In the genomic region with DNA sequence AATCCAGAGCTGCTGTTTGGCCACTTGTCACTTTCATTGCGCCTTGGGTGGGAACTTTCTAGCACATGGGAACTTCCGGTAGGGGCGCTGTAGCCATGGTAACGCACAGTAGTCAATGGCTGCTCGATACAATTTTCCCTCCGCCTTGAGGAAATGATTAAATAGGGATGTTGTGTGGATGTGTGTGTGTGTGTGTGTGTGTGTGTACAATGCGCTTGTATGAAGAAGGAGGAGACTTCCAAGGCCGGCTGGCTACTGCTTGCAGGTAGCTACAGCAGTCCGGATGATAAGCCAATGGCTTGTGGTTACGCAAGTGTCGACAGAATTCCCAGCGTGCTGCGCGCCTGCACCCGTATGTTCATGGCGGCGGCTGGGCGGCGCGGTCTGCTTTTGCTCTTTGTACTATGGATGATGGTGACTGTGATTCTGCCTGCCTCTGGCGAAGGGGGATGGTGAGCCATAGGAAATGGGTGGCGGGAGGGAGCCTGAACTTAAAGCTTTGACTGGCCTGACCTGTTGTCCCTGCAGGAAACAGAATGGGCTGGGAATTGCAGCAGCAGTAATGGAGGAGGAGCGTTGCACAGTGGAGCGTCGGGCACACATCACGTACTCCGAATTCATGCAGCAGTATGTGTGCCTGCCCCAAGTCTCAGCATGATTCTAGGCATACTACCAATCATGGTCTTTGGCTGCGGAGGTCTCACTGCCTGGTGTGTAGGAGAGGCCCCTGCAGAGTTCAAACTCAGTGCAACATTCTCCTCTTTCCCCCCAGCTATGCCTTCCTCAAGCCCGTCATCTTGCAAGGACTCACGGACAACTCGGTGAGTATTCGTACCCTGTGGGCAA, we compare ENCODE assay signal across 8 mouse cellular contexts. TPM values are rescaled to one million over a fixed set of nuclear protein-coding genes. Genes with fewer than 3 reads are reported as not detected.
DNase-seq lines count a peak whose midpoint lies in the region; ATAC-seq lines count a peak whose summit lies in the region.

A gene (plus strand): TSS at position 156 of the 846 bp plus-strand sequence.

- ATAC-seq in embryonic facial prominence, embryonic 12.5 days (ENCODE audit: insufficient number of reproducible peaks, insufficient read depth, low FRiP score, low TSS enrichment), result 0 out of 2 replicates have a peak, but pooled peaks have one; percentile 13
- ATAC-seq in limb, embryonic 13.5 days (ENCODE audit: low FRiP score, low read depth), result peak; percentile 41
- peak; percentile 59 for ATAC-seq in midbrain, embryonic 15.5 days (replicated peaks)

- H3K27me3 ChIP-seq in embryonic facial prominence, embryonic 12.5 days, result no peaks in the 10 kb centered on the region
- no peaks in the 10 kb centered on the region for H3K27me3 ChIP-seq in limb, embryonic 13.5 days
- no peaks in the 10 kb centered on the region for H3K27me3 ChIP-seq in midbrain, embryonic 15.5 days (replicated peaks)

- peak; percentile 61 for DNase-seq in 3134 (ENCODE audit: extremely low read depth, insufficient read length, low spot score)
- peak; percentile 82 to 87 for DNase-seq in adrenal gland, postnatal 36 days
- DNase-seq in heart, adult 18-20 months, result peak; percentile 85 to 87
- peak; percentile 86 for DNase-seq in kidney, adult 18-20 months
- DNase-seq in spleen, postnatal 14 days (ENCODE audit: low spot score in 2 of 2), result peak; percentile 48 to 61

- peak within 1 kb of the TSS; percentile 88 for H3K4me2 ChIP-seq in embryonic facial prominence, embryonic 12.5 days (replicated peaks)
- H3K4me2 ChIP-seq in limb, embryonic 13.5 days (replicated peaks), result peak within 1 kb of the TSS; percentile 84
- H3K4me2 ChIP-seq in midbrain, embryonic 15.5 days, result peak within 1 kb of the TSS; percentile 80

- peaks cover 58% of the 10 kb centered on the region for H3K4me1 ChIP-seq in embryonic facial prominence, embryonic 12.5 days
- H3K4me1 ChIP-seq in limb, embryonic 13.5 days, result peaks cover 67% of the 10 kb centered on the region
- H3K4me1 ChIP-seq in midbrain, embryonic 15.5 days, result peaks cover 84% of the 10 kb centered on the region

- peaks cover 49% of the 10 kb centered on the region for H3K36me3 ChIP-seq in embryonic facial prominence, embryonic 12.5 days
- peaks cover 45% of the 10 kb centered on the region for H3K36me3 ChIP-seq in limb, embryonic 13.5 days
- 0 out of 2 replicates have a peak, but pooled peaks cover 31% of the 10 kb centered on the region for H3K36me3 ChIP-seq in midbrain, embryonic 15.5 days (replicated peaks)

- peak within 1 kb of the TSS; percentile 89 for H3K27ac ChIP-seq in embryonic facial prominence, embryonic 12.5 days
- peak within 1 kb of the TSS; percentile 88 for H3K27ac ChIP-seq in limb, embryonic 13.5 days
- peak within 1 kb of the TSS; percentile 91 for H3K27ac ChIP-seq in midbrain, embryonic 15.5 days

- peak within 1 kb of the TSS; percentile 65 for H3K9ac ChIP-seq in embryonic facial prominence, embryonic 12.5 days
- peak within 1 kb of the TSS; percentile 81 for H3K9ac ChIP-seq in limb, embryonic 13.5 days
- peak within 1 kb of the TSS; percentile 86 for H3K9ac ChIP-seq in midbrain, embryonic 15.5 days

- H3K9me3 ChIP-seq in embryonic facial prominence, embryonic 12.5 days, result no peaks in the 10 kb centered on the region
- H3K9me3 ChIP-seq in limb, embryonic 13.5 days, result no peaks in the 10 kb centered on the region
- H3K9me3 ChIP-seq in midbrain, embryonic 15.5 days, result no peaks in the 10 kb centered on the region

- peak within 1 kb of the TSS; percentile 56 for H3K4me3 ChIP-seq in embryonic facial prominence, embryonic 12.5 days
- H3K4me3 ChIP-seq in limb, embryonic 13.5 days, result peak within 1 kb of the TSS; percentile 88
- H3K4me3 ChIP-seq in midbrain, embryonic 15.5 days, result peak within 1 kb of the TSS; percentile 66

- WGBS in embryonic facial prominence, embryonic 12.5 days, result under 1% methylated on average over 32 of the region's 32 CpGs
- WGBS in limb, embryonic 13.5 days, result under 1% methylated on average over 32 of the region's 32 CpGs
- WGBS in midbrain, embryonic 15.5 days, result 1% methylated on average over 32 of the region's 32 CpGs

RNA-seq across cellular contexts. Expression of the gene that starts here (rescaled TPM):
- 10 to 100 TPM; 87.8 to 93.9 TPM for total RNA-seq in adrenal gland, postnatal 36 days (2021)
- polyA plus RNA-seq in embryonic facial prominence, embryonic 12.5 days (2016; fragmentation: Nextera tagmentation; extraction: Ambion mirVana), result 53.9 and 57.0 TPM in 2 replicates
- 10 to 100 TPM; 28.0 to 34.0 TPM for total RNA-seq in heart, adult 18-20 months (2021)
- 57.9 and 60.7 TPM in 2 replicates for polyA plus RNA-seq in limb, embryonic 13.5 days (2015; fragmentation: Nextera tagmentation; extraction: Ambion mirVana)
- polyA plus RNA-seq in midbrain, embryonic 15.5 days (2015; fragmentation: Nextera tagmentation; extraction: Ambion mirVana), result 61.9 and 63.0 TPM in 2 replicates

Comparison
In these comparisons a context has a peak if more than half of its experiments do, and no peak if none do; other contexts are left out.
1. Peak in every context shown above with its lines: DNase-seq, ATAC-seq, H3K4me3 ChIP-seq and H3K27ac ChIP-seq.